Mouse (Mus musculus) megakaryocyte, embryonic 14.5 days (primary cell): ENCODE measurements around the gene Clrn3.

ENCODE experiments used
- FLI1 ChIP-seq: IDR thresholded peaks from 2 replicates; pipeline ENCODE4 v1.6.1; 2012; ENCODE audit warnings: low read length, inconsistent platforms, mixed read lengths
- GATA1 ChIP-seq: IDR thresholded peaks from 3 replicates; pipeline ENCODE4 v1.6.1; 2012; ENCODE audit warnings: mixed read lengths, low read length, inconsistent platforms, borderline replicate concordance

DNA sequence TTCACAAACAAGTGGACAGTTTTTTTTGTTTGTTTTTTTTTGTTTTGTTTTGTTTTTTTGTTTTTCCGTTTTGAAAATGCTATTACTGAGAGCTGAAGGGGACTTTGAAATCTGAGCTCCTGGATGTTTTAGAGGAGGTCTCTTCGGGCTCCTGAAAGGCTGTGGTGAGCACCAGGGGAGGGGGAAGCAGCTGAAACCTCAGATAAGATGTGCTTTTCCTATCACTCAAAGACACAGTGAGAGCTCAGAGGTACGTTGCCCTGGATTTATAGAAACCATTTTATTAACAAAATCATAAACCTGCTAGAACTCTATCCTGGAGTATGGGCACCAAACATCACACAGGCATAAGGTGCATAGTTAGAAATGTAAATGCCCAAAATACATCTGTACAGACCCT is 1.3 kb downstream of the Clrn3 start:
- no peak for TF ChIP-seq GATA1
- TF ChIP-seq FLI1 = no peak
